Mouse (Mus musculus) monocyte, adult 5-6 weeks (primary cell): Measurements from ENCODE around the gene Lrrc46. TPM values are rescaled to one million over a fixed set of nuclear protein-coding genes. Genes with fewer than 3 reads are reported as not detected.

Experiments
- ATAC-seq: fragments of 153-309, 156-312 bp; replicated peaks from 2 replicates; pipeline ENCODE4 v1.8.0; 2017; ENCODE audit warnings: mild to moderate bottlenecking; ENCODE audit not compliant: low TSS enrichment, insufficient number of reproducible peaks, severe bottlenecking, poor library complexity, low FRiP score
- total RNA-seq: library from RNA; stranded (forward); fragments of 200-1000, 200-491, 200-594 nt; gene quantifications from 3 replicates; pipeline ENCODE4 v1.2.3, GENCODE M21; 2017

The Lrrc46 gene
- total RNA-seq, 1 experiment from 2014 or later, result not detected

GRCm38 (mm10) chr11:96984903-96985302 is 56.3 kb downstream of the Lrrc46 start:
- ATAC-seq, result no peak

Other genes starting within 250 kb of the Lrrc46 start
- 56.7 to 65.5 TPM (median 62.2 TPM) in 3 replicates for gene Nfe2l1, start 211.4 kb downstream of the Lrrc46 start, total RNA-seq
- gene Copz2, start 191.5 kb downstream of the Lrrc46 start, total RNA-seq, result 0.48 TPM in 1 of 3 replicates, not detected in the others
- 38.4 to 51.0 TPM (median 44.6 TPM) in 3 replicates for gene Cdk5rap3, start 124.9 kb downstream of the Lrrc46 start, total RNA-seq
- gene Prr15l, start 113.3 kb downstream of the Lrrc46 start, total RNA-seq, result 0.29 TPM in 1 of 3 replicates, not detected in the others
- gene Pnpo, start 97.4 kb downstream of the Lrrc46 start, total RNA-seq, result 18.3 to 23.7 TPM (median 20.6 TPM) in 3 replicates
- 4.2 to 7.6 TPM (median 7.1 TPM) in 3 replicates for gene Sp2, start 58.4 kb downstream of the Lrrc46 start, total RNA-seq
- not detected in 3 replicates for gene Sp6, start 28.0 kb downstream of the Lrrc46 start, total RNA-seq
- 2.3 to 3.2 TPM (median 2.9 TPM) in 3 replicates for gene Scrn2, start 11.5 kb downstream of the Lrrc46 start, total RNA-seq
- gene Mrpl10, start 153 bp upstream of the Lrrc46 start, total RNA-seq, result 12.3 to 17.5 TPM (median 13.4 TPM) in 3 replicates
- gene Osbpl7, start 9.2 kb upstream of the Lrrc46 start, total RNA-seq, result 10.0 to 13.1 TPM (median 11.3 TPM) in 3 replicates
- gene Tbx21, start 73.9 kb upstream of the Lrrc46 start, total RNA-seq, result 25.3 to 119 TPM (median 30.9 TPM) in 3 replicates
- gene Tbkbp1, start 110.1 kb upstream of the Lrrc46 start, total RNA-seq, result 23.2 to 34.3 TPM (median 24.7 TPM) in 3 replicates
- 192 to 282 TPM (median 240 TPM) in 3 replicates for gene Kpnb1, start 146.5 kb upstream of the Lrrc46 start, total RNA-seq
- gene Npepps, start 239.2 kb upstream of the Lrrc46 start, total RNA-seq, result 23.9 to 35.9 TPM (median 24.2 TPM) in 3 replicates